Mouse (Mus musculus) cerebellum, postnatal 14 days (tissue): ENCODE measurements around the gene Fam166b.

ENCODE experiments used
- DNase-seq, 2 experiments: peaks; one replicate each; pipeline ENCODE4 v3.0.0; 2021; ENCODE audit warnings: mixed read lengths in 2 of 2

Gene Fam166b

DNA sequence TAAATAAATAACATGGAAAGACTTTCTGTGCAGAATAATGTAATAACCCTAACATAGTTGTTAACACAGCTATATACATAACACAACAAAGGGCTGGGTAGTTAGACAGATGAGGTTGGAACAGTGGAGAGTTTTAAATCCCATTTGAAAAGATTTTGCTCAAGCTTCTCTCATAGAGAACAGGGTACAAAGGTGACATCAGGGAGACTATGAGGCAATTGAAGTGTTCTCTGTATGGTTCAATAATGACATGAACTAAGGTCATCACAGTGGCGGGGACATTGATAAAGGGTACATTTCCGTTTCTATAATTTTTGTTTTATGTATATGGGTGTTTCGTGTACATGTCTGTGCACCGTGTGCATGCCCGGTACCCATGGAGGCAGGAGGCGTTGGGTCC lies 49.3 kb downstream of the Fam166b start:
- no peak for DNase-seq
